Mouse (Mus musculus) forebrain, embryonic 14.5 days (tissue): ENCODE measurements around the gene Ttc30b. TPM values are rescaled to one million over a fixed set of nuclear protein-coding genes. Genes with fewer than 3 reads are reported as not detected.
"Not testable (repeated sequence)": the region's sequence is repeated elsewhere in the genome, so short reads cannot be mapped to it uniquely, and the experiment has no call there.

ENCODE experiments used
- ATAC-seq: fragments of 200-750 bp; cut with Nextera tagmentation; 2 replicates; pipeline ENCODE4 v1.8.0; 2017; ENCODE audit warnings: mild to moderate bottlenecking, moderate library complexity
- DNase-seq: peaks from one replicate; pipeline ENCODE4 v3.0.0-alpha.2; 2015; ENCODE audit warnings: low spot score
- H3K27ac ChIP-seq: fragments of 300-500 bp; sonication (generic); 2 replicates; pipeline ENCODE4 v1.5.1; 2014; ENCODE audit warnings: low read depth, mild to moderate bottlenecking, control low read depth, low read length, moderate library complexity
- H3K27me3 ChIP-seq: fragments of 300-500 bp; sonication (generic); replicated peaks from 2 replicates; pipeline ENCODE4 v1.6.1; 2014; ENCODE audit warnings: low read length, control low read depth, mixed read lengths; ENCODE audit not compliant: control insufficient read depth, insufficient read depth
- H3K36me3 ChIP-seq: fragments of 300-500 bp; sonication (generic); 2 replicates; pipeline ENCODE4 v1.6.1; 2014; ENCODE audit warnings: low read length, control low read depth; ENCODE audit not compliant: control insufficient read depth, insufficient read depth
- H3K4me1 ChIP-seq: fragments of 300-500 bp; sonication (generic); 2 replicates; pipeline ENCODE4 v1.6.1; 2014; ENCODE audit warnings: antibody characterized with exemption, low read length, control low read depth; ENCODE audit not compliant: control insufficient read depth, insufficient read depth
- H3K4me2 ChIP-seq: fragments of 300-500 bp; sonication (generic); 2 replicates; pipeline ENCODE4 v1.6.1; 2014; ENCODE audit warnings: mild to moderate bottlenecking, control low read depth, low read length
- H3K4me3 ChIP-seq: fragments of 300-500 bp; sonication (generic); 2 replicates; pipeline ENCODE4 v1.5.1; 2014; ENCODE audit warnings: low read depth, low read length, control low read depth
- H3K9ac ChIP-seq: fragments of 300-500 bp; sonication (generic); 2 replicates; pipeline ENCODE4 v1.6.1; 2014; ENCODE audit warnings: mild to moderate bottlenecking, low read length, control low read depth, moderate library complexity
- H3K9me3 ChIP-seq: fragments of 300-500 bp; sonication (generic); replicated peaks from 2 replicates; pipeline ENCODE4 v1.6.1; 2016; ENCODE audit warnings: low read length, control low read depth, mixed read lengths; ENCODE audit not compliant: control insufficient read depth
- WGBS: fragments of 180-500 bp; shearing (Covaris S2); extraction: QIAGEN DNeasy Blood & Tissue Kit; methylation state at CpG from one replicate; pipeline ENCODE4 v1.1.7; 2014; 5-methylcytosine and 5-hydroxymethylcytosine counted together
- polyA plus RNA-seq: library from polyadenylated mRNA; unstranded; fragments of >200 nt; fragmentation: Nextera tagmentation; extraction: Ambion mirVana; gene quantifications from 2 replicates; pipeline ENCODE4 v1.2.1, GENCODE M21; 2014

Ttc30b gene
- 20.8 and 21.6 TPM in 2 replicates for polyA plus RNA-seq

GRCm38 (mm10) chr2:75938117-75939063 lies at the start of gene Ttc30b:
TSS of gene Ttc30b (minus strand) at chr2:75938585.
- Histone ChIP-seq H3K9me3 (no peaks in the 10 kb centered on the region), H3K4me2 (peak within 1 kb of the TSS; percentile 71), H3K27ac (peak within 1 kb of the TSS; percentile 78), H3K36me3 (no peaks in the 10 kb centered on the region), H3K4me3 (peak within 1 kb of the TSS; percentile 48), H3K27me3 (no peaks in the 10 kb centered on the region), H3K9ac (peak within 1 kb of the TSS; percentile 68), H3K4me1 (no peaks in the 10 kb centered on the region)
- ATAC-seq, result peak; percentile 95
- DNase-seq, result peak; percentile 92
- 4% methylated on average over 33 of the region's 42 CpGs for WGBS

- H3K9ac ChIP-seq, result no peak overlapping the region
- no peaks in the 10 kb centered on the region for H3K36me3 ChIP-seq
- no peak overlapping the region for H3K4me2 ChIP-seq
- H3K9me3 ChIP-seq, result no peaks in the 10 kb centered on the region
- 73% methylated on average over 9 of the region's 9 CpGs for WGBS
- ATAC-seq (no peak), DNase-seq (no peak)
- peak overlapping the region; percentile 81; the same call in 1 of the 2 replicates for H3K27ac ChIP-seq
- no peak overlapping the region for H3K4me3 ChIP-seq
- peaks cover 25% of the 10 kb centered on the region for H3K4me1 ChIP-seq
- no peaks in the 10 kb centered on the region for H3K27me3 ChIP-seq
Observed at GRCm38 (mm10) chr2:75987739-75988138, 49.4 kb upstream of the Ttc30b start.

- Histone ChIP-seq H3K4me2 (no peak overlapping the region), H3K9ac (no peak overlapping the region), H3K36me3 (no peaks in the 10 kb centered on the region), H3K4me3 (no peak overlapping the region), H3K9me3 (no peaks in the 10 kb centered on the region), H3K27ac (no peak overlapping the region), H3K27me3 (no peaks in the 10 kb centered on the region), H3K4me1 (peaks cover 17% of the 10 kb centered on the region; the same call in 1 of the 2 replicates)
- ATAC-seq, result peak; percentile 65
- DNase-seq, result peak; percentile 92
- WGBS, result 2% methylated on average over 2 of the region's 2 CpGs
Observed at GRCm38 (mm10) chr2:75985124-75985523, 46.7 kb upstream of the Ttc30b start.

- no peak for ATAC-seq
- DNase-seq, result no peak
- Histone ChIP-seq H3K4me1 (peaks cover 17% of the 10 kb centered on the region; the same call in 1 of the 2 replicates), H3K9me3 (no peaks in the 10 kb centered on the region), H3K4me2 (no peak overlapping the region), H3K27me3 (no peaks in the 10 kb centered on the region), H3K9ac (no peak overlapping the region), H3K36me3 (no peaks in the 10 kb centered on the region), H3K27ac (no peak overlapping the region), H3K4me3 (no peak overlapping the region)
- WGBS, result 88% methylated on average over 3 of the region's 3 CpGs
Observed at GRCm38 (mm10) chr2:75983847-75984246, 45.5 kb upstream of the Ttc30b start.

GRCm38 (mm10) chr2:75983091-75983490 lies 44.7 kb upstream of the Ttc30b start:
- DNase-seq (no peak), ATAC-seq (no peak)
- H3K36me3 ChIP-seq, result no peaks in the 10 kb centered on the region
- H3K9ac ChIP-seq, result no peak overlapping the region
- H3K27ac ChIP-seq, result no peak overlapping the region
- 96% methylated on average over 3 of the region's 3 CpGs for WGBS
- no peaks in the 10 kb centered on the region for H3K27me3 ChIP-seq
- H3K4me3 ChIP-seq, result no peak overlapping the region
- H3K9me3 ChIP-seq, result no peaks in the 10 kb centered on the region
- H3K4me2 ChIP-seq, result no peak overlapping the region
- H3K4me1 ChIP-seq, result peaks cover 12% of the 10 kb centered on the region; the same call in 1 of the 2 replicates

GRCm38 (mm10) chr2:75982626-75983025 lies 44.2 kb upstream of the Ttc30b start:
- peaks cover 8% of the 10 kb centered on the region; the same call in 1 of the 2 replicates for H3K4me1 ChIP-seq
- no peak for DNase-seq
- 98% methylated on average over 4 of the region's 4 CpGs for WGBS

GRCm38 (mm10) chr2:75981440-75982081 lies 43.2 kb upstream of the Ttc30b start, which contains the start of gene Ttc30a1:
TSS of gene Ttc30a1 (minus strand) at chr2:75981967.
- DNase-seq, result peak; percentile 96
- H3K4me2 ChIP-seq, result peak within 1 kb of the TSS; percentile 61
- not testable (repeated sequence) for H3K9me3 ChIP-seq, H3K27me3 ChIP-seq, H3K27ac ChIP-seq, H3K36me3 ChIP-seq, H3K4me1 ChIP-seq
- H3K9ac ChIP-seq, result peak within 1 kb of the TSS; percentile 47; the same call in 1 of the 2 replicates
- WGBS, result 3% methylated on average over 30 of the region's 34 CpGs
- peak; percentile 76 for ATAC-seq
- H3K4me3 ChIP-seq, result peak within 1 kb of the TSS; percentile 34

More at GRCm38 (mm10) chr2:75982626-75983025, 44.2 kb upstream of the Ttc30b start:
- Histone ChIP-seq H3K4me3 (no peak overlapping the region), H3K27ac (no peak overlapping the region), H3K27me3 (no peaks in the 10 kb centered on the region), H3K9me3 (no peaks in the 10 kb centered on the region), H3K4me2 (no peak overlapping the region), H3K36me3 (no peaks in the 10 kb centered on the region), H3K9ac (no peak overlapping the region)
- ATAC-seq, result no peak

GRCm38 (mm10) chr2:75980933-75981439 lies 42.6 kb upstream of the Ttc30b start:
- peak overlapping the region; percentile 34 for H3K4me3 ChIP-seq
- not testable (repeated sequence) for H3K4me1 ChIP-seq, H3K27me3 ChIP-seq, H3K36me3 ChIP-seq, H3K9me3 ChIP-seq, DNase-seq, ATAC-seq, H3K9ac ChIP-seq, H3K27ac ChIP-seq
- 97% methylated on average over 13 of the region's 13 CpGs for WGBS
- peak overlapping the region; percentile 61 for H3K4me2 ChIP-seq
